Mouse (Mus musculus) midbrain, postnatal 0 days (tissue): ENCODE measurements around the gene Trak1. TPM values are rescaled to one million over a fixed set of nuclear protein-coding genes. Genes with fewer than 3 reads are reported as not detected.
"Not testable (repeated sequence)": the region's sequence is repeated elsewhere in the genome, so short reads cannot be mapped to it uniquely, and the experiment has no call there.

Experiments used
- ATAC-seq: fragments of 200-750 bp; cut with Nextera tagmentation; 2 replicates; pipeline ENCODE4 v1.8.0; 2017; ENCODE audit warnings: moderate number of reproducible peaks, mild to moderate bottlenecking, moderate TSS enrichment, moderate library complexity; ENCODE audit not compliant: low FRiP score
- DNase-seq: peaks from one replicate; pipeline ENCODE4 v3.0.0-alpha.2; 2015; ENCODE audit warnings: low spot score
- H3K27ac ChIP-seq: fragments of 300-500 bp; sonication (generic); 2 replicates; pipeline ENCODE4 v1.5.1; 2014; ENCODE audit warnings: low read depth, mild to moderate bottlenecking, low read length, mixed read lengths
- H3K27me3 ChIP-seq: fragments of 300-500 bp; sonication (generic); 2 replicates; pipeline ENCODE4 v1.6.1; 2014; ENCODE audit warnings: low read length, control low read depth, mixed read lengths; ENCODE audit not compliant: insufficient read depth
- H3K36me3 ChIP-seq: fragments of 300-500 bp; sonication (generic); 2 replicates; pipeline ENCODE4 v1.6.1; 2014; ENCODE audit warnings: low read length, control low read depth, mixed read lengths; ENCODE audit not compliant: insufficient read depth
- H3K4me1 ChIP-seq: fragments of 300-500 bp; sonication (generic); 2 replicates; pipeline ENCODE4 v1.6.1; 2014; ENCODE audit warnings: mild to moderate bottlenecking, control low read depth, antibody characterized with exemption, low read length, mixed read lengths; ENCODE audit not compliant: insufficient read depth
- H3K4me2 ChIP-seq: fragments of 300-500 bp; sonication (generic); 2 replicates; pipeline ENCODE4 v1.6.1; 2014; ENCODE audit warnings: low read depth, mild to moderate bottlenecking, low read length, mixed read lengths; ENCODE audit not compliant: poor library complexity, severe bottlenecking
- H3K4me3 ChIP-seq: fragments of 300-500 bp; sonication (generic); 2 replicates; pipeline ENCODE4 v1.5.1; 2014; ENCODE audit warnings: low read depth, mild to moderate bottlenecking, low read length, moderate library complexity
- H3K9ac ChIP-seq: fragments of 300-500 bp; sonication (generic); replicated peaks from 2 replicates; pipeline ENCODE4 v1.6.1; 2014; ENCODE audit warnings: mild to moderate bottlenecking, low read length, moderate library complexity, mixed read lengths; ENCODE audit not compliant: poor library complexity, severe bottlenecking
- H3K9me3 ChIP-seq: fragments of 300-500 bp; sonication (generic); 2 replicates; pipeline ENCODE4 v1.6.1; 2016; ENCODE audit warnings: low read length, control low read depth
- CTCF ChIP-seq: IDR thresholded peaks from 2 replicates; pipeline ENCODE4 v1.5.1; 2016; ENCODE audit warnings: antibody characterized with exemption, mild to moderate bottlenecking
- WGBS: fragments of 180-500 bp; shearing (Covaris S2); extraction: QIAGEN DNeasy Blood & Tissue Kit; methylation state at CpG from one replicate; pipeline ENCODE4 v1.1.7; 2014; 5-methylcytosine and 5-hydroxymethylcytosine counted together
- polyA plus RNA-seq: library from polyadenylated mRNA; unstranded; fragments of >200 nt; fragmentation: Nextera tagmentation; extraction: Ambion mirVana; gene quantifications from 2 replicates; pipeline ENCODE4 v1.2.1, GENCODE M21; 2015
- total RNA-seq: library from RNA; depleted of rRNA; stranded (reverse); fragments of >200 nt; gene quantifications from 2 replicates; pipeline ENCODE4 v1.2.3, GENCODE M21; 2014

Trak1 gene
- total and polyA plus RNA-seq, 2 experiments from 2014 or later, result 61.6 to 154 TPM

- DNase-seq (peak; percentile 78), ATAC-seq (no peak)
- H3K9ac ChIP-seq, result no peak overlapping the region
- no peaks in the 10 kb centered on the region for H3K36me3 ChIP-seq
- peaks cover 28% of the 10 kb centered on the region for H3K4me1 ChIP-seq
- no peak overlapping the region for H3K4me2 ChIP-seq
- peak overlapping the region; percentile 19; the same call in 1 of the 2 replicates for H3K27ac ChIP-seq
- no peaks in the 10 kb centered on the region for H3K27me3 ChIP-seq
- TF ChIP-seq CTCF, result no peak
- no peak overlapping the region for H3K4me3 ChIP-seq
- WGBS, result 43% methylated on average over 12 of the region's 12 CpGs
- H3K9me3 ChIP-seq, result no peaks in the 10 kb centered on the region
Observed at GRCm38 (mm10) chr9:121316621-121317405, 19.5 kb downstream of the Trak1 start.

GRCm38 (mm10) chr9:121319323-121319966 is 22.1 kb downstream of the Trak1 start:
- H3K9ac ChIP-seq, result no peak overlapping the region
- peaks cover 7% of the 10 kb centered on the region; the same call in 1 of the 2 replicates for H3K4me1 ChIP-seq
- H3K27ac ChIP-seq, result 0 out of 2 replicates have a peak overlapping the region, but pooled peaks have one; percentile 26
- 60% methylated on average over 10 of the region's 10 CpGs for WGBS
- no peak for DNase-seq
- no peak overlapping the region for H3K4me3 ChIP-seq
- H3K4me2 ChIP-seq, result no peak overlapping the region
- TF ChIP-seq CTCF, result no peak
- ATAC-seq, result no peak
- H3K36me3 ChIP-seq, result no peaks in the 10 kb centered on the region
- H3K27me3 ChIP-seq, result no peaks in the 10 kb centered on the region
- H3K9me3 ChIP-seq, result no peaks in the 10 kb centered on the region

GRCm38 (mm10) chr9:121320433-121320832 is 23.1 kb downstream of the Trak1 start:
- no peaks in the 10 kb centered on the region for H3K9me3 ChIP-seq

GRCm38 (mm10) chr9:121321118-121321517 is 23.8 kb downstream of the Trak1 start:
- no peak overlapping the region for H3K9ac ChIP-seq
- H3K9me3 ChIP-seq, result no peaks in the 10 kb centered on the region
- H3K27me3 ChIP-seq, result no peaks in the 10 kb centered on the region
- H3K4me2 ChIP-seq, result no peak overlapping the region
- ATAC-seq (no peak), DNase-seq (no peak)
- H3K4me1 ChIP-seq, result peaks cover 4% of the 10 kb centered on the region; the same call in 1 of the 2 replicates
- no peak overlapping the region for H3K4me3 ChIP-seq
- no peak overlapping the region for H3K27ac ChIP-seq
- WGBS, result 92% methylated on average over 2 of the region's 2 CpGs
- no peak for TF ChIP-seq CTCF
- no peaks in the 10 kb centered on the region for H3K36me3 ChIP-seq

More at GRCm38 (mm10) chr9:121320433-121320832, 23.1 kb downstream of the Trak1 start:
- H3K27ac ChIP-seq, result no peak overlapping the region
- ATAC-seq (no peak), DNase-seq (no peak)
- H3K27me3 ChIP-seq, result no peaks in the 10 kb centered on the region
- no peak overlapping the region for H3K4me3 ChIP-seq
- no peak overlapping the region for H3K4me2 ChIP-seq
- H3K36me3 ChIP-seq, result no peaks in the 10 kb centered on the region
- no peak for TF ChIP-seq CTCF
- 84% methylated on average over 2 of the region's 2 CpGs for WGBS
- H3K9ac ChIP-seq, result no peak overlapping the region
- peaks cover 4% of the 10 kb centered on the region; the same call in 1 of the 2 replicates for H3K4me1 ChIP-seq

GRCm38 (mm10) chr9:121322034-121322433 is 24.7 kb downstream of the Trak1 start:
- Histone ChIP-seq H3K9me3 (no peaks in the 10 kb centered on the region), H3K4me2 (no peak overlapping the region), H3K4me3 (no peak overlapping the region), H3K4me1 (no peaks in the 10 kb centered on the region; the same call in 1 of the 2 replicates), H3K27me3 (no peaks in the 10 kb centered on the region), H3K27ac (no peak overlapping the region), H3K36me3 (no peaks in the 10 kb centered on the region), H3K9ac (no peak overlapping the region)
- WGBS, result 97% methylated on average over 14 of the region's 14 CpGs
- no peak for ATAC-seq
- no peak for TF ChIP-seq CTCF
- DNase-seq, result no peak

DNA sequence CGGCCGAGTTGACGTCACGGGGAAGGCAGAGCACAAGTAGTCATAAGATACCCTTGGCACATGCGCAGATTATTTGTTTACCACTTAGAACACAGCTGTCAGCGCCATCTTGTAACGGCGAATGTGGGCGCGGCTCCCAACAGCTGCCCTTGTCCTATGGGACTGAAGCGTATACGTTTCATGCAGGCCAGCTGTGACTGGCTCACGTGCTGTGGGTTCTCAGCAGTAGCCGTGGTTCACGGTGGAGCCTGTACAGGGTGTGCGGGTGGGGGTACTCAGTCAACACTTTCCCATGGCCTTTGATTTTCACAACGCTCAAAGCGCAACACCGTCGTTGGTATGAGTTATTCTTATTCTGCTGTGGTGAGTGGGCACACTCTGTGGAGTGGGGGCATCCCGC is 31.0 kb downstream of the Trak1 start:
- ATAC-seq, H3K36me3 ChIP-seq, H3K9me3 ChIP-seq, H3K9ac ChIP-seq, H3K4me1 ChIP-seq, H3K27ac ChIP-seq, H3K27me3 ChIP-seq, DNase-seq, H3K4me2 ChIP-seq, H3K4me3 ChIP-seq: not testable (repeated sequence)
- WGBS, result 97% methylated on average over 16 of the region's 21 CpGs
